Mouse (Mus musculus) naive thymus-derived CD4-positive, alpha-beta T cell, adult 5 months (primary cell): ENCODE data around the gene Dpp3. TPM values are rescaled to one million over a fixed set of nuclear protein-coding genes. Genes with fewer than 3 reads are reported as not detected.

Experiments used
- polyA plus RNA-seq: library from polyadenylated mRNA; unstranded; fragments of 100-300 nt; shearing (Covaris generic); gene quantifications from one replicate; pipeline ENCODE4 v1.2.1, GENCODE M21; 2017

Dpp3 gene
- 59.0 TPM for polyA plus RNA-seq

DNA sequence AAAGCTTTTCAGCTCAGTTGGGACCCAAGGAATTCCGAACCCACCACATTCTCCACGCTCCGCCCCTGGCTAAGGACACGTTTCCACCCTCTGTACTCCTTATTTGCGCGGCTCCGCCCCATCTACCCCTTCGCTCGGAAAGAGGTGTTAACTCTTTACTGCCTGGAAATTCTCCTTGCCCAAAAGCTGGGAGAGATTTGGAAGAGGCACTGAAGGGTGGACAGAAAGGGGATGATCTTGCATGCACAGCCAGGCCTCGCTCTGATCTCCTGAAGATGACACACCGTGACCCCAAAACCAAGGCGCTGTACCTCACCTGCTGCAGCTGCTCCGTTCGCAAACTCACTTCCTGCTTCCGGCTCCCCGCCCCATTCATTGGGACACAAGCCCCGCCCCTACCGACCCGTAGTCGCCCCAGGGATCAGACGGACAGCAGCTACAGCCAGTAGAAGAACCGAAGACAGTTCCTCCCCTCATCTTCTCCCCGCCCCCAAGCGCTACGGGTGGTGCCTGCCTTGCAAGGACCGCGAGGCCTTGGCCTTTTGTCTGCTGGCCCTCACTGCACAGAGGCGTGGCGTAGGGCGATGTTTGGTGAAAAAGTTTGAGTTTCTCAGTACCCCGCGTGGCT is at the start of gene Dpp3:
TSS of gene Dpp3 (minus strand) at position 384 of the 628 bp plus-strand sequence.

DNA sequence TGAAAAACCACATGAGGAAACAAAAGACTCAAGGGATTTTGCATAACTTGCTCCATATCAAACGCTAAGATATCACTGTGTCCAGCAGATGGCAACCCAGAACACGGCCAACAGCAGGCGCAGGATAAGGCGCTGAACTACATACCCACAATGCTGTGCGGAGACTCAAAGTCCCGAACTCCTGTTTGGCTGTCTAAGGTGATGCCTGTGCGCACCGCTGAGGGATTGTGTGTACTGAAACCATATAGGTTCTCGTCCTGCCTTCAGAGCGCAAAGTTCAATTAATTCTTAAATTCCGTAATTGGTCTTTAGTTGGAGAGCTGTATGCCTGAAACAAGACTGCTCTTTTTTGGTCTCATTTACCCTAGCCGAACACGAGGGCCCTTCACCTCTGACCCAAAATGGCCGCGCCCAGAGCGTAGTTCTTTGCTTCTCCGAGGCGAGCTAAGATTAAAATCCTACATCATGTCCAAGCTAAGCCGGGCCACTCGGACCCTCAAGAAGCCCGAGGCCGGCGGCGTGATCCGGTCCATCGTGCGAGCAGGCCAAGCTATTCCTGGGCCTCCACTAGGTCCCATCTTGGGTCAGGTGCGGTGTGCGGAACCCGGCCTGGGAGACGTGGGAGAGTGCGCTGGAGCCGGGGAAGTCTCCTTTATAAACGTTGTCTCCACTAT is 34.0 kb upstream of the Dpp3 start, which contains the start of gene Mrpl11:
TSS of gene Mrpl11 (plus strand) at position 220 of the 674 bp plus-strand sequence.

GRCm38 (mm10) chr19:4942551-4943252 is 14.6 kb upstream of the Dpp3 start, which contains the start of gene Peli3:
Gene Peli3 (minus strand): TSS chr19:4943127.

DNA sequence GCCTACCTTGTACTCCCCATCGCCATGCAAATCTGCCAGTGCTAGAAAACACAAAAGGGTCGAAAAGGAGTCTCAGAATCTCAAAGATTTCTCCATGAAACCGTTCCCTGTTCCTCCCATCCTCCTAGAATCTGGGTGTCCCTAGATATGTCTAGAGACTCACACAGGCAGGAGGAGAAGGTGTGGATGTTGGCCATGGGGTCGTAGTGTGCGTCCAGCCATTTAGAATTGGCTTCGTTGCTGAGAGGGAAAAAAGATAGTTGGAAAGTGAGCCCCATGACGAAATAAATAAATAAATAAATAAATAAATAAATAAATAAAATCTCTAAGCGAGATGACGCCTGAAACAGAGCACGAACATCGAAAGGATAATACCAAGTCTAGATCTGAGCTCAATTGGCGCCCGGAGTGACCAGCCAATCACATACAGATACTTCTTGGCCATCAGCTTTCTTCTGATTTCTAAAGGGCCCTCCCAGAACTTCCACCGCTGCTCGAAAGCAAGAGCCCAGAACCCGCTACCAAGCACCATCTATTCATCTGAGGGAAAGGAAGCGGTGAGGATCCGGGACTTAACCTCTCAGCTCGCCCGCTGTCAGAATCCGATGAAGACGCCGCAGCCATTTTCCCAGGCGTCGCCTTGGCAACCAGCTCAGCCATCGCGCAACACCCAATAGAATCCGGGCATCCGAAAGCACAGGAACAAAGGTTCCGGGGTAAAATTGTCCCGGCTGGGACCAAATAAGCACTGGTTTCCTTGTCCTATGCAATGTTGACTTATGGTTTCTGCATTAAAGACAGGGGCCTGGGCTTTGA is 21.9 kb downstream of the Dpp3 start, which contains the start of gene Bbs1:
TSS of gene Bbs1 (minus strand) at position 650 of the 816 bp plus-strand sequence.

DNA sequence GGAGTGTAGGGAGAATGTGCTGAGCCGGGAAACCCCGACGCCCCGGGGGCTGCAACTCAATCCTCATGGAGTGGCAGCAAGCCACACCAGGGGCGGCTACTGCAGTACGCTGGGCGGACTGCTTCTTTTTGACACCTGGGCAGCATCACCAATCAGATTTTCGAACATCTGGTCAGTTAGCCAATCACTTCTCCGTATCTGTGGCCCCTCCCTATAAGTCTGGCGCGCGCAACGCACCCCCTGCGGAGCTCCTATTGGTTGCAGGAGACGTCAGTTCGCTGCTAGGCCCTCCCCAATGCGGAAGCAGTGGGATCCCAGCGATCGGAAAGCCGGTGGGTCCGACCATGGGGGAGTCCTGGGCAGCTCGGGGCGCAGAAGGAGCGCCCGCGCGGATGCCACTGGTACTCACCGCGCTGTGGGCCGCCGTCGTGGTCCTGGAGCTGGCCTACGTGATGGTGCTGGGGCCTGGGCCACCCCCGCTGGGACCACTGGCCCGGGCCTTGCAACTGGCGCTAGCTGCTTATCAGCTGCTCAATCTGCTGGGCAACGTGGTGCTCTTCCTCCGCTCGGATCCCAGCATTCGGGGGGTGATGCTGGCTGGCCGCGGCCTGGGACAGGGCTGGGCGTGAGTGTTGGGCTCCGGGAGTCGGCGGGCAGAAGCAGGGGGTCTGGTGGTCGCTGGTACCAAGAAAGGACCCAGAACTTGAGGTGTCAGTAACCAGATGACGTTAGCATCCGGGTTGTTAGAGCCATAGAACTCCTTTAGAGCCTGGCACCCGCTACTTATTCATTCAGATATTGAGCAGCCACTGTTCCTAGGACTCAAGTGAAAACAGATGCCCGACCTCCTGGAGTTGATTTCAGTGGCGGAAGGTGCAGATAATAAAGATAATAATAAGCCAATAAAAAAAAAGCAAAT is 49.4 kb downstream of the Dpp3 start, which contains the start of gene Zdhhc24:
TSS of gene Zdhhc24 (plus strand) at position 264 of the 919 bp plus-strand sequence.

DNA sequence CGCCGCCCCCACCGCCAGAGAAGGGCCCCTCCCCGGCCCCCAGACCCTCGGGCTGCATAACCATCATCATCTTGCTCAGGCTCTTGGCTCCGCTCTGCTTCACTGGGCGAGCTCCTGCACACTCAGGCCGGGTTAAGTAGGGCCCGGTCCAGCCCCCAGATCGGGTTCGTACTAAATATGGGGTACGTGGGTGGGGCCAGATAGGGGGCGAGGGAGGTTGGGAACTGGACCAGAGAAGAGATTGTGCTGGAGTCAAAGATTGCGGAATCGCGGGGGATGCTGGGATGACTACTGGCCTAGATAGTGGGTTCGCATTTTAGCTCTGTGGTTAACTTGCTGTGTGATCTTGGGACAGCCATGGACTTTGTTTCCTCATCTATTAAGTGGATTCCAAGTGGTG is 50.3 kb downstream of the Dpp3 start, which contains the start of gene Actn3:
TSS of gene Actn3 (minus strand) at position 125 of the 400 bp plus-strand sequence.

Other genes starting within 250 kb of the Dpp3 start
- not detected for gene Gm960, start 229.6 kb downstream of the Dpp3 start, polyA plus RNA-seq
- gene Sptbn2, start 217.1 kb downstream of the Dpp3 start, polyA plus RNA-seq, result 0.21 TPM
- 75.2 TPM for gene Rbm4b, start 171.8 kb downstream of the Dpp3 start, polyA plus RNA-seq
- 47.7 TPM for gene Rbm4, start 134.4 kb downstream of the Dpp3 start, polyA plus RNA-seq
- gene Gm21992, start 116.7 kb downstream of the Dpp3 start, polyA plus RNA-seq, result 28.1 TPM
- gene Rbm14, start 116.7 kb downstream of the Dpp3 start, polyA plus RNA-seq, result 102 TPM
- gene Ccs, start 89.0 kb downstream of the Dpp3 start, polyA plus RNA-seq, result 71.3 TPM
- gene Ccdc87, start 88.9 kb downstream of the Dpp3 start, polyA plus RNA-seq, result not detected
- gene Ctsf, start 73.2 kb downstream of the Dpp3 start, polyA plus RNA-seq, result 13.9 TPM
- gene Actn3, start 50.4 kb downstream of the Dpp3 start, polyA plus RNA-seq, result not detected
- gene Zdhhc24, start 49.6 kb downstream of the Dpp3 start, polyA plus RNA-seq, result 4.3 TPM
- 0.37 TPM for gene Bbs1, start 21.7 kb downstream of the Dpp3 start, polyA plus RNA-seq
- 1.4 TPM for gene Peli3, start 14.8 kb upstream of the Dpp3 start, polyA plus RNA-seq
- 46.3 TPM for gene Mrpl11, start 33.9 kb upstream of the Dpp3 start, polyA plus RNA-seq
- not detected for gene Npas4, start 62.0 kb upstream of the Dpp3 start, polyA plus RNA-seq
- gene Slc29a2, start 95.6 kb upstream of the Dpp3 start, polyA plus RNA-seq, result 1.3 TPM
- 3.6 TPM for gene B4gat1, start 110.5 kb upstream of the Dpp3 start, polyA plus RNA-seq
- 1.8 TPM for gene AC124502.3, start 110.6 kb upstream of the Dpp3 start, polyA plus RNA-seq
- gene Brms1, start 113.1 kb upstream of the Dpp3 start, polyA plus RNA-seq, result 82.7 TPM
- gene Rin1, start 122.2 kb upstream of the Dpp3 start, polyA plus RNA-seq, result 0.70 TPM
- not detected for gene Cd248, start 139.8 kb upstream of the Dpp3 start, polyA plus RNA-seq
- not detected for gene Tmem151a, start 157.2 kb upstream of the Dpp3 start, polyA plus RNA-seq
- gene Yif1a, start 160.3 kb upstream of the Dpp3 start, polyA plus RNA-seq, result 34.0 TPM
- 0.52 TPM for gene Cnih2, start 170.2 kb upstream of the Dpp3 start, polyA plus RNA-seq
- gene Rab1b, start 178.8 kb upstream of the Dpp3 start, polyA plus RNA-seq, result 120 TPM
- 4.6 TPM for gene Klc2, start 190.3 kb upstream of the Dpp3 start, polyA plus RNA-seq